Comparison of ENCODE assay signal across 8 mouse cellular contexts in the genomic region with DNA sequence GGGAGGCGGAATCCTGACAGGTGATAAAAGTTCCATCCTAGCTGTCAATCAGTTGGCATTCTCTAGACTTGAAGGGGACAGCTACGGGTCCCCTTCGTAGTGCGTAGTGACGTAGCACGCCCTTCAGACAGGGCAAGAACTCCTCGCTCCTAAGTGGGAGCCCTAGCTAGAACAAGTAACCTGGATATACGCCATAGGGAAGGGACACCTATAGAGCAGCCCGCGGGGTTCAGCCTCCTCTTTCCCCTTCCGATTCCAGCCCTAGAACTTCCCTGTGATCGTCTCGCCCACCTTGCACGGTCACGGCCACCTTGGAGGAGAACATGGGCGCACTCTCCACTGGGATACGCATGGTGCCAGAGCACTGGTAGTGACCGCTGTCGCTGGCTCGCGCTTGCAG. TPM values are rescaled to one million over a fixed set of nuclear protein-coding genes. Genes with fewer than 3 reads are reported as not detected.
DNase-seq lines count a peak whose midpoint lies in the region; ATAC-seq and TF ChIP-seq lines count a peak whose summit lies in the region.
"Had no signal": no experiment of that assay in that cellular context is flagged by ENCODE, and none has a peak within 500 bp of the region (broad histone marks: within the 10 kb centered on the region; RNA-seq: fewer than 3 reads in every experiment).

No protein-coding gene starts in this region.

- WGBS in hindbrain, postnatal 0 days = 5% methylated on average over 21 of the region's 21 CpGs
- WGBS in midbrain, postnatal 0 days = 2% methylated on average over 21 of the region's 21 CpGs

- ATAC-seq in hindbrain, postnatal 0 days = peak; percentile 80
- ATAC-seq in midbrain, postnatal 0 days (ENCODE audit: low FRiP score) = peak; percentile 73; the same call in 1 of the 2 replicates

- peak overlapping the region; percentile 61; the same call in 1 of the 2 replicates for H3K9ac ChIP-seq in hindbrain, postnatal 0 days (replicated peaks; ENCODE audit: low read length)
- no peak overlapping the region for H3K9ac ChIP-seq in midbrain, postnatal 0 days (replicated peaks; ENCODE audit: low read length, poor library complexity, severe bottlenecking)

- H3K27ac ChIP-seq in testis, adult 2 months (ENCODE audit: control insufficient read depth, insufficient read depth, low read depth, low read length) = no peak overlapping the region
- H3K27ac ChIP-seq in hindbrain, postnatal 0 days = no peak overlapping the region
- no peak overlapping the region for H3K27ac ChIP-seq in midbrain, postnatal 0 days (ENCODE audit: low read depth, low read length)

- no peaks in the 10 kb centered on the region for H3K9me3 ChIP-seq in hindbrain, postnatal 0 days (ENCODE audit: low read length)
- H3K9me3 ChIP-seq in midbrain, postnatal 0 days (ENCODE audit: low read length) = no peaks in the 10 kb centered on the region

- H3K4me2 ChIP-seq in hindbrain, postnatal 0 days (ENCODE audit: low read depth, low read length) = peak overlapping the region; percentile 86
- peak overlapping the region; percentile 97 for H3K4me2 ChIP-seq in midbrain, postnatal 0 days (ENCODE audit: low read depth, low read length, poor library complexity, severe bottlenecking)

- TF ChIP-seq CTCF in testis, adult 2 months (IDR thresholded peaks at IDR 0.05; ENCODE audit: control insufficient read depth, insufficient read depth, insufficient replicate concordance, low read depth, low read length) = no peak
- no peak for TF ChIP-seq CTCF in hindbrain, postnatal 0 days (IDR thresholded peaks at IDR 0.05; ENCODE audit: low read depth)
- TF ChIP-seq CTCF in midbrain, postnatal 0 days (IDR thresholded peaks at IDR 0.05) = no peak

- peak overlapping the region; percentile 67 for H3K4me3 ChIP-seq in testis, adult 2 months (ENCODE audit: control insufficient read depth, low read depth, low read length)
- H3K4me3 ChIP-seq in hindbrain, postnatal 0 days (ENCODE audit: low read length) = peak overlapping the region; percentile 56
- H3K4me3 ChIP-seq in midbrain, postnatal 0 days (ENCODE audit: low read depth, low read length) = peak overlapping the region; percentile 62
- H3K4me3 ChIP-seq: erythroblast, embryonic 14.5 days had no signal

- no peaks in the 10 kb centered on the region for H3K36me3 ChIP-seq in testis, adult 2 months (ENCODE audit: control insufficient read depth, insufficient read depth, low read length)
- no peaks in the 10 kb centered on the region for H3K36me3 ChIP-seq in hindbrain, postnatal 0 days (ENCODE audit: insufficient read depth, low read length)
- H3K36me3 ChIP-seq in midbrain, postnatal 0 days (ENCODE audit: insufficient read depth, low read length) = no peaks in the 10 kb centered on the region

- no peaks in the 10 kb centered on the region; the same call in 1 of the 2 replicates for H3K27me3 ChIP-seq in testis, adult 2 months (ENCODE audit: control insufficient read depth, insufficient read depth, low read length)
- peaks cover 3% of the 10 kb centered on the region; the same call in 1 of the 2 replicates for H3K27me3 ChIP-seq in hindbrain, postnatal 0 days (ENCODE audit: insufficient read depth, low read length)
- peaks cover 17% of the 10 kb centered on the region for H3K27me3 ChIP-seq in midbrain, postnatal 0 days (ENCODE audit: insufficient read depth, low read length)

- no peak for TF ChIP-seq POLR2A in testis, adult 2 months (IDR thresholded peaks at IDR 0.05; ENCODE audit: control insufficient read depth, low read depth, low read length)

- DNase-seq in testis, postnatal 10 days (ENCODE audit: low spot score) = no peak
- DNase-seq in embryo, embryonic 11 days = peak; percentile 45
- peak; percentile 34 for DNase-seq in hindbrain, postnatal 0 days (ENCODE audit: low spot score)
- DNase-seq in midbrain, postnatal 0 days (ENCODE audit: low spot score) = peak; percentile 21
- no peak for DNase-seq in testis, postnatal 14 days (ENCODE audit: low spot score)
- no peak for DNase-seq in frontal cortex, postnatal 25 days (ENCODE audit: low spot score in 2 of 2)

- H3K4me1 ChIP-seq in testis, adult 2 months (ENCODE audit: control insufficient read depth, insufficient read depth, low read length) = peaks cover 14% of the 10 kb centered on the region
- H3K4me1 ChIP-seq in hindbrain, postnatal 0 days (ENCODE audit: insufficient read depth, low read length) = peaks cover 3% of the 10 kb centered on the region; the same call in 1 of the 2 replicates
- H3K4me1 ChIP-seq in midbrain, postnatal 0 days (ENCODE audit: insufficient read depth, low read length) = peaks cover 9% of the 10 kb centered on the region; the same call in 1 of the 2 replicates

RNA-seq across cellular contexts. Expression of gene Fcrlb, which starts 4.4 kb away (rescaled TPM):
- polyA plus RNA-seq in testis, adult 2 months (2012; rRNA removed) = 0.16 and 0.23 TPM in 2 replicates
- 0.68 and 0.86 TPM in 2 replicates for total RNA-seq in hindbrain, postnatal 0 days (2014; rRNA removed)
- polyA plus RNA-seq in hindbrain, postnatal 0 days (2015; fragmentation: Nextera tagmentation; extraction: Ambion mirVana) = 1.0 and 1.4 TPM in 2 replicates
- total RNA-seq in midbrain, postnatal 0 days (2014; rRNA removed) = 1.7 and 2.2 TPM in 2 replicates
- polyA plus RNA-seq in midbrain, postnatal 0 days (2015; fragmentation: Nextera tagmentation; extraction: Ambion mirVana) = 1.3 and 1.8 TPM in 2 replicates
- polyA plus RNA-seq: erythroblast, embryonic 14.5 days had no signal

RNA-seq across cellular contexts. Expression of gene Fcrla, which starts 19.0 kb away (rescaled TPM):
- polyA plus RNA-seq in testis, adult 2 months (2012; rRNA removed) = 5.2 and 5.9 TPM in 2 replicates
- not detected in 2 replicates for total RNA-seq in hindbrain, postnatal 0 days (2014; rRNA removed)
- polyA plus RNA-seq in hindbrain, postnatal 0 days (2015; fragmentation: Nextera tagmentation; extraction: Ambion mirVana) = not detected in 2 replicates
- total RNA-seq in midbrain, postnatal 0 days (2014; rRNA removed) = not detected in 2 replicates
- not detected in 2 replicates for polyA plus RNA-seq in midbrain, postnatal 0 days (2015; fragmentation: Nextera tagmentation; extraction: Ambion mirVana)
- polyA plus RNA-seq: erythroblast, embryonic 14.5 days had no signal

RNA-seq across cellular contexts. Expression of gene Dusp12, which starts 23.0 kb away (rescaled TPM):
- 4.4 and 6.2 TPM in 2 replicates for polyA plus RNA-seq in testis, adult 2 months (2012; rRNA removed)
- 25.4 and 40.4 TPM in 2 replicates for total RNA-seq in hindbrain, postnatal 0 days (2014; rRNA removed)
- polyA plus RNA-seq in hindbrain, postnatal 0 days (2015; fragmentation: Nextera tagmentation; extraction: Ambion mirVana) = 32.0 and 34.4 TPM in 2 replicates
- 43.3 and 44.1 TPM in 2 replicates for total RNA-seq in midbrain, postnatal 0 days (2014; rRNA removed)
- 38.0 and 39.6 TPM in 2 replicates for polyA plus RNA-seq in midbrain, postnatal 0 days (2015; fragmentation: Nextera tagmentation; extraction: Ambion mirVana)

RNA-seq across cellular contexts. Expression of gene Gm26620, which starts 23.5 kb away (rescaled TPM):
- 0.99 and 1.5 TPM in 2 replicates for polyA plus RNA-seq in testis, adult 2 months (2012; rRNA removed)
- 0.52 TPM in 1 of 2 replicates, not detected in the other for total RNA-seq in hindbrain, postnatal 0 days (2014; rRNA removed)
- polyA plus RNA-seq in hindbrain, postnatal 0 days (2015; fragmentation: Nextera tagmentation; extraction: Ambion mirVana) = 0.86 and 1.5 TPM in 2 replicates
- 1.6 and 1.9 TPM in 2 replicates for total RNA-seq in midbrain, postnatal 0 days (2014; rRNA removed)
- polyA plus RNA-seq in midbrain, postnatal 0 days (2015; fragmentation: Nextera tagmentation; extraction: Ambion mirVana) = 0.77 and 1.2 TPM in 2 replicates

RNA-seq across cellular contexts. Expression of gene Atf6, which starts 40.8 kb away (rescaled TPM):
- polyA plus RNA-seq in testis, adult 2 months (2012; rRNA removed) = 5.5 and 6.3 TPM in 2 replicates
- total RNA-seq in hindbrain, postnatal 0 days (2014; rRNA removed) = 15.7 and 17.8 TPM in 2 replicates
- polyA plus RNA-seq in hindbrain, postnatal 0 days (2015; fragmentation: Nextera tagmentation; extraction: Ambion mirVana) = 6.1 and 6.3 TPM in 2 replicates
- 17.4 and 21.0 TPM in 2 replicates for total RNA-seq in midbrain, postnatal 0 days (2014; rRNA removed)
- polyA plus RNA-seq in midbrain, postnatal 0 days (2015; fragmentation: Nextera tagmentation; extraction: Ambion mirVana) = 5.4 and 5.5 TPM in 2 replicates

Comparison
In these comparisons a context has a peak if more than half of its experiments do, and no peak if none do; other contexts are left out.
1. DNase-seq: peak in embryo, embryonic 11 days (single experiment), hindbrain, postnatal 0 days (single experiment) and midbrain, postnatal 0 days (single experiment); none in testis, postnatal 10 days (single experiment), testis, postnatal 14 days (single experiment) and frontal cortex, postnatal 25 days (0 of 2).
2. Peak in every context shown above with its lines, with median percentiles within 50 percentile points of each other: H3K4me3 ChIP-seq.